Mouse (Mus musculus) stomach, embryonic 14.5 days (tissue): ENCODE results near the gene Wwc2. TPM values are rescaled to one million over a fixed set of nuclear protein-coding genes. Genes with fewer than 3 reads are reported as not detected.
A peak's percentile ranks its signal among the peaks of the same experiment; 100 is the strongest.

Source experiments
- ATAC-seq: fragments of 200-750 bp; cut with Nextera tagmentation; 2 replicates; pipeline ENCODE4 v1.8.0; 2017; ENCODE audit warnings: low read depth, moderate TSS enrichment; ENCODE audit not compliant: insufficient number of reproducible peaks, insufficient read depth, low FRiP score
- H3K27ac ChIP-seq: fragments of 300-500 bp; sonication (generic); 2 replicates; pipeline ENCODE4 v1.5.1; 2014; ENCODE audit warnings: mild to moderate bottlenecking, low read length, moderate library complexity, mixed read lengths
- H3K27me3 ChIP-seq: fragments of 300-500 bp; sonication (generic); 2 replicates; pipeline ENCODE4 v1.6.1; 2014; ENCODE audit warnings: low read length, control low read depth, mixed read lengths; ENCODE audit not compliant: control insufficient read depth, insufficient read depth
- H3K36me3 ChIP-seq: fragments of 300-500 bp; sonication (generic); 2 replicates; pipeline ENCODE4 v1.6.1; 2014; ENCODE audit warnings: mild to moderate bottlenecking, control low read depth, low read length, moderate library complexity, mixed read lengths; ENCODE audit not compliant: control insufficient read depth, insufficient read depth
- H3K4me1 ChIP-seq: fragments of 300-500 bp; sonication (generic); 2 replicates; pipeline ENCODE4 v1.6.1; 2014; ENCODE audit warnings: low read length, control low read depth, mixed read lengths; ENCODE audit not compliant: control insufficient read depth, insufficient read depth
- H3K4me2 ChIP-seq: fragments of 300-500 bp; sonication (generic); replicated peaks from 2 replicates; pipeline ENCODE4 v1.6.1; 2014; ENCODE audit warnings: low read depth, low read length, control low read depth
- H3K4me3 ChIP-seq: fragments of 300-500 bp; sonication (generic); 2 replicates; pipeline ENCODE4 v1.5.1; 2014; ENCODE audit warnings: low read depth, low read length, control low read depth
- H3K9ac ChIP-seq: fragments of 300-500 bp; sonication (generic); replicated peaks from 2 replicates; pipeline ENCODE4 v1.6.1; 2014; ENCODE audit warnings: low read depth, mild to moderate bottlenecking, control low read depth, low read length, moderate library complexity, mixed read lengths
- H3K9me3 ChIP-seq: fragments of 300-500 bp; sonication (generic); 2 replicates; pipeline ENCODE4 v1.6.1; 2016; ENCODE audit warnings: low read depth, low read length, control low read depth; ENCODE audit not compliant: control insufficient read depth
- WGBS: fragments of 180-500 bp; shearing (Covaris S2); extraction: QIAGEN DNeasy Blood & Tissue Kit; methylation state at CpG from one replicate; pipeline ENCODE4 v1.1.7; 2014; 5-methylcytosine and 5-hydroxymethylcytosine counted together
- polyA plus RNA-seq: library from polyadenylated mRNA; unstranded; fragments of >200 nt; fragmentation: Nextera tagmentation; extraction: Ambion mirVana; gene quantifications from 2 replicates; pipeline ENCODE4 v1.2.1, GENCODE M21; 2014

Gene Wwc2
- polyA plus RNA-seq, 1 experiment from 2014 or later, result 12.0 TPM

DNA sequence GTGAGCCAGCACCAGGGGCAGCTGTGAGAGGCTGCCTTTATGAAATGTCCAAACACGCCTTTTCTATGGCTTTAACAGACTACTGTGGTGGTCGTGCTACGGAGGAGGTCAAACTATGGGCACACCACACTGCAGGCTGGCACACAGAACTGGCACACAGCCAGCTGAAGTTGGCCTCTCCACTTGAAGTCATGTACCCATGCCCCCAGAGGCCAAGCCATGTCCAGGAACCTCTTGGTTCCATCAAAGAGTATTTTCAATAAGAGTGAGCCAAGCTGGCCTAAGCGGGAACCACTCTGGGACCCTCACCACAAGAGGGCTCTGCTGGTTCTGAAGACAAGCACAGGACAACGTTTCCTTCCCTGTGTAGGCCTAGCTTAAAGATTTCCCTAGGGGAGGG lies 49.7 kb downstream of the Wwc2 start:
- Histone ChIP-seq H3K9ac (no peak overlapping the region), H3K27ac (peak overlapping the region; percentile 39; the same call in 1 of the 2 replicates), H3K4me1 (peaks cover 16% of the 10 kb centered on the region), H3K4me2 (no peak overlapping the region), H3K9me3 (no peaks in the 10 kb centered on the region), H3K36me3 (no peaks in the 10 kb centered on the region), H3K4me3 (no peak overlapping the region), H3K27me3 (no peaks in the 10 kb centered on the region)
- 54% methylated on average over 5 of the region's 5 CpGs for WGBS
- ATAC-seq, result no peak

GRCm38 (mm10) chr8:47939933-47940870 lies 50.5 kb downstream of the Wwc2 start:
- Histone ChIP-seq H3K9ac (no peak overlapping the region), H3K4me3 (no peak overlapping the region), H3K4me2 (no peak overlapping the region), H3K27me3 (no peaks in the 10 kb centered on the region), H3K27ac (peak overlapping the region; percentile 39), H3K4me1 (peaks cover 16% of the 10 kb centered on the region), H3K9me3 (no peaks in the 10 kb centered on the region), H3K36me3 (no peaks in the 10 kb centered on the region)
- ATAC-seq, result no peak
- WGBS, result 53% methylated on average over 10 of the region's 10 CpGs

- Histone ChIP-seq H3K4me2 (no peak overlapping the region), H3K27ac (no peak overlapping the region), H3K27me3 (no peaks in the 10 kb centered on the region), H3K4me3 (no peak overlapping the region), H3K9ac (no peak overlapping the region), H3K4me1 (peaks cover 16% of the 10 kb centered on the region), H3K36me3 (no peaks in the 10 kb centered on the region), H3K9me3 (no peaks in the 10 kb centered on the region)
- 73% methylated on average over 7 of the region's 7 CpGs for WGBS
- no peak for ATAC-seq
These were observed 51.5 kb downstream of the Wwc2 start for GRCm38 (mm10) chr8:47939217-47939616.

DNA sequence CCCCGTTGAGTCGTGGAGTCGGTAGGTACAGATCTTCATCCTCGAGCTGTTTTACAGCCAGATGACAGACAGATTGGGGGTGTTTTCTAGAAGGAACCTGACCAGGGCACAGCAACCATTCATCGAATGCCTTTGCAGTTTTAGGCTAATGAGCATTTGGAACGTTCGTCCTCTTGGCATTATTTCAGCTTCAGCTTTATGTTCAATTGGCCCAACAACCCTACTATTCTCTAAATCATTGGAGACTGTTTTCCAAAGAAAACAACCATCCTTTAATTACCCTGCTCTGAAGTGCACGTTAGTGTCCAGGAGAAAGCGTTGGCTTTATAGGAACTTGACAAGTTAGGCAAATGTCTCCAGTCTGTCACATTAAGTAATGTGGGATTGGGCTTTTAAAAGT lies 54.3 kb downstream of the Wwc2 start:
- ATAC-seq, result no peak
- 59% methylated on average over 9 of the region's 9 CpGs for WGBS
- H3K9ac ChIP-seq, result no peak overlapping the region
- peaks cover 41% of the 10 kb centered on the region for H3K4me1 ChIP-seq
- no peak overlapping the region for H3K4me2 ChIP-seq
- no peaks in the 10 kb centered on the region for H3K36me3 ChIP-seq
- H3K27me3 ChIP-seq, result no peaks in the 10 kb centered on the region
- H3K27ac ChIP-seq, result no peak overlapping the region
- no peak overlapping the region for H3K4me3 ChIP-seq
- H3K9me3 ChIP-seq, result no peaks in the 10 kb centered on the region

DNA sequence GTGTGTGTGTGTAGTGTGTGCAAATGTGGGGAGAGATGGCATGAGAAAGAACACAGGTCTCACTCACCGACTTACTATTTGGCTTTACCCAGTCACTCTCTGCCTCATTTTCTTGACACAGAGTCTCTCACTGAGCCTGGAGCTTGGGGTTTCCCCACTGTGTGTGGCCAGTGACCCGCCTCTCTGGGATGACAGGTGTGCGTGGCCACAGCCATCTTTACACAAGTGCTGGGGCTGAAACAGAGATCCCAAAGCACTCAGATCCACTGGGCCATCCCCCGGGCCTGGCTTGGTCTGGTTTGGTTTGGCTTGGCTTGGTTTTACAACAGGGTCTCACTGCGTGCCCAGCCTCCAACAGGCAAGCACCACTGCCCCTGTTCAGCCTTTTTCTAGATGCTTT lies 55.3 kb downstream of the Wwc2 start:
- 71% methylated on average over 5 of the region's 5 CpGs for WGBS
- Histone ChIP-seq H3K27me3 (no peaks in the 10 kb centered on the region), H3K4me3 (no peak overlapping the region), H3K36me3 (no peaks in the 10 kb centered on the region), H3K9ac (no peak overlapping the region), H3K27ac (no peak overlapping the region), H3K4me1 (peaks cover 42% of the 10 kb centered on the region), H3K9me3 (no peaks in the 10 kb centered on the region), H3K4me2 (no peak overlapping the region)
- ATAC-seq, result no peak

DNA sequence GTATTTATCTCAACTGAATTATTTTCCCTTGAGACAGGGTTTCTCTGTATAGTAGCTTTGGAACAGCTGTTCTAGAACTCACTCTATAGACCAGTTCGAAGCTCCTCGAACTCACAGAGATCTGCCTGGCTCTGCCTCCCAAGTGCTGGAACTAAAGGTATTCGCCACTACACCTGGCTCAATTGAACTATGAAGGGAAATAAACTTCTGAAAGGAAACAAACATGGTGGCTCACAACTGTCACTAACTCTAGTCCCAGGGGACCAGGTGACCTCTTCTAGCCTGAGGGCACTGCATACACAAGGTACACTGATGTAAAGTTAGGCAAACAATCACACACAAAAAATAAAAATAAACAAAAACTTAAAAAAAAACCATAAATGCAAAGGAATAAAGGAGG lies 57.6 kb downstream of the Wwc2 start:
- H3K9ac ChIP-seq, result no peak overlapping the region
- H3K4me3 ChIP-seq, result no peak overlapping the region
- H3K4me2 ChIP-seq, result no peak overlapping the region
- H3K36me3 ChIP-seq, result no peaks in the 10 kb centered on the region
- 87% methylated on average over 3 of the region's 3 CpGs for WGBS
- H3K9me3 ChIP-seq, result no peaks in the 10 kb centered on the region
- no peak overlapping the region; the same call in 1 of the 2 replicates for H3K27ac ChIP-seq
- ATAC-seq, result no peak
- H3K27me3 ChIP-seq, result no peaks in the 10 kb centered on the region
- H3K4me1 ChIP-seq, result peaks cover 32% of the 10 kb centered on the region

DNA sequence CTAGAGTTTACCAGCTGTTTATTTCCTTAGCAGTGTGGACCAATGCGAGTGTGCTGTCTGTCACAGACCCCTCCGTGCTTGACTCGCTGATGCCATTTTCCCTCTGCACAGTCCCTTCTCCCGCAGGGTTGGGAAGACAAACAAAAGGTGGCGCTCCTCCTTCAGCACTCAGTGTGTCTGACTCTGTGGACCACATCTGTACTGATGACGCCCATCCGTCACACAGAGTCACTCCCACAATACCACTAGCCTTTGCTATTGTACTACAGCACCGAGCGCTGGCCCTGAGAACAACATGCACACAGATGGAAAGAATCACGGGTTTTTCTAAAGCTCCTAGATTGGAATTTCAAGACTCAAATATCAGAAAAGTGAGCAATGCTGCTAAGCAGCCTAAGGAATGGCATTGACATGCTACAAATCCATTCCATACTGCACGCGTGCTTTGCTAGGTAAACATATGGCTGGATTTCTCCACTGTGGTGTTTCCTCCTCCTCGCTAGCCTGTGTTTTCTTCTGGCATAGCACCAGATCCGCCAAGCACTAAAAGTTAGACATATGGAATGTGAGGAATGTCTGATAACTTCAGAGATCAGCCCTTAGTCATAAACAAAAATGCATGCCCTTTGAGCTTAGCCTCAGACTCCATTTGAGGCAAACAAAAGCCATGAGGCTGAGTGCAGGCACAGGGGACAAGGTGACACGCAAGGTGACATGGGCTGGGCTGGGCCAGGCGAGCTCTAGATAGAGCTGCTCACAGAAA lies 58.5 kb downstream of the Wwc2 start:
- 11% methylated on average over 16 of the region's 16 CpGs for WGBS
- H3K4me2 ChIP-seq, result peak overlapping the region; percentile 13
- no peaks in the 10 kb centered on the region for H3K9me3 ChIP-seq
- no peaks in the 10 kb centered on the region for H3K27me3 ChIP-seq
- peaks cover 32% of the 10 kb centered on the region for H3K4me1 ChIP-seq
- no peak overlapping the region for H3K4me3 ChIP-seq
- H3K36me3 ChIP-seq, result no peaks in the 10 kb centered on the region
- peak; percentile 62 for ATAC-seq
- H3K9ac ChIP-seq, result no peak overlapping the region
- H3K27ac ChIP-seq, result peak overlapping the region; percentile 16; the same call in 1 of the 2 replicates

- H3K27me3 ChIP-seq, result no peaks in the 10 kb centered on the region
- H3K36me3 ChIP-seq, result no peaks in the 10 kb centered on the region
- no peak overlapping the region for H3K27ac ChIP-seq
- H3K4me3 ChIP-seq, result no peak overlapping the region
- H3K4me2 ChIP-seq, result no peak overlapping the region
- peaks cover 32% of the 10 kb centered on the region for H3K4me1 ChIP-seq
- no peak for ATAC-seq
- no peaks in the 10 kb centered on the region for H3K9me3 ChIP-seq
- no peak overlapping the region for H3K9ac ChIP-seq
- 59% methylated on average over 7 of the region's 7 CpGs for WGBS
These were observed 59.4 kb downstream of the Wwc2 start for GRCm38 (mm10) chr8:47931371-47931770.
